Mouse (Mus musculus): ENCODE results near the gene Enkd1. TPM values are rescaled to one million over a fixed set of nuclear protein-coding genes. Genes with fewer than 3 reads are reported as not detected.

Gene Enkd1
- polyA plus RNA-seq, 1 experiment = 5.3 TPM

- H3K27ac ChIP-seq (ENCODE audit: insufficient read depth, low read depth, low read length) = no peak overlapping the region
- TF ChIP-seq POLR2A (IDR thresholded peaks at IDR 0.05; ENCODE audit: borderline replicate concordance, low read depth, low read length) (no peak), CTCF (IDR thresholded peaks at IDR 0.05; ENCODE audit: low read depth, low read length) (no peak)
- no peak overlapping the region for H3K4me3 ChIP-seq (ENCODE audit: insufficient read depth, low read length)
- no peaks in the 10 kb centered on the region for H3K4me1 ChIP-seq (ENCODE audit: control insufficient read depth, insufficient read depth, low read length)
Observed at GRCm38 (mm10) chr8:105722861-105723260, 14.9 kb upstream of the Enkd1 start.

GRCm38 (mm10) chr8:105719637-105720036 is 11.6 kb upstream of the Enkd1 start:
- Histone ChIP-seq H3K27ac (ENCODE audit: insufficient read depth, low read depth, low read length) (no peak overlapping the region), H3K4me3 (ENCODE audit: insufficient read depth, low read length) (no peak overlapping the region), H3K4me1 (ENCODE audit: control insufficient read depth, insufficient read depth, low read length) (peaks cover 13% of the 10 kb centered on the region)
- no peak for TF ChIP-seq CTCF (IDR thresholded peaks at IDR 0.05; ENCODE audit: low read depth, low read length)
- TF ChIP-seq POLR2A (IDR thresholded peaks at IDR 0.05; ENCODE audit: borderline replicate concordance, low read depth, low read length) = no peak

GRCm38 (mm10) chr8:105716302-105716945 is 8.4 kb upstream of the Enkd1 start:
- Histone ChIP-seq H3K27ac (ENCODE audit: insufficient read depth, low read depth, low read length) (no peak overlapping the region), H3K4me1 (ENCODE audit: control insufficient read depth, insufficient read depth, low read length) (peaks cover 14% of the 10 kb centered on the region), H3K4me3 (ENCODE audit: insufficient read depth, low read length) (no peak overlapping the region)
- no peak for TF ChIP-seq CTCF (IDR thresholded peaks at IDR 0.05; ENCODE audit: low read depth, low read length)
- TF ChIP-seq POLR2A (IDR thresholded peaks at IDR 0.05; ENCODE audit: borderline replicate concordance, low read depth, low read length) = no peak

- Histone ChIP-seq H3K4me1 (ENCODE audit: control insufficient read depth, insufficient read depth, low read length) (peaks cover 14% of the 10 kb centered on the region), H3K4me3 (ENCODE audit: insufficient read depth, low read length) (no peak overlapping the region), H3K27ac (ENCODE audit: insufficient read depth, low read depth, low read length) (peak overlapping the region; percentile 41)
- TF ChIP-seq CTCF (IDR thresholded peaks at IDR 0.05; ENCODE audit: low read depth, low read length) (no peak), POLR2A (IDR thresholded peaks at IDR 0.05; ENCODE audit: borderline replicate concordance, low read depth, low read length) (no peak)
Observed at GRCm38 (mm10) chr8:105715042-105715441, 7.0 kb upstream of the Enkd1 start.

- Histone ChIP-seq H3K27ac (ENCODE audit: insufficient read depth, low read depth, low read length) (no peak overlapping the region), H3K4me3 (ENCODE audit: insufficient read depth, low read length) (no peak overlapping the region), H3K4me1 (ENCODE audit: control insufficient read depth, insufficient read depth, low read length) (peaks cover 14% of the 10 kb centered on the region)
- TF ChIP-seq POLR2A (IDR thresholded peaks at IDR 0.05; ENCODE audit: borderline replicate concordance, low read depth, low read length) (no peak), CTCF (IDR thresholded peaks at IDR 0.05; ENCODE audit: low read depth, low read length) (peak; percentile 91)
Observed at GRCm38 (mm10) chr8:105714139-105714538, 6.1 kb upstream of the Enkd1 start.

GRCm38 (mm10) chr8:105712286-105712685 is 4.3 kb upstream of the Enkd1 start:
- peaks cover 14% of the 10 kb centered on the region for H3K4me1 ChIP-seq (ENCODE audit: control insufficient read depth, insufficient read depth, low read length)
- H3K27ac ChIP-seq (ENCODE audit: insufficient read depth, low read depth, low read length) = no peak overlapping the region
- TF ChIP-seq CTCF (IDR thresholded peaks at IDR 0.05; ENCODE audit: low read depth, low read length) = no peak
- TF ChIP-seq POLR2A (IDR thresholded peaks at IDR 0.05; ENCODE audit: borderline replicate concordance, low read depth, low read length) = no peak
- H3K4me3 ChIP-seq (ENCODE audit: insufficient read depth, low read length) = no peak overlapping the region

- Histone ChIP-seq H3K27ac (ENCODE audit: insufficient read depth, low read depth, low read length) (no peak overlapping the region), H3K4me1 (ENCODE audit: control insufficient read depth, insufficient read depth, low read length) (peaks cover 3% of the 10 kb centered on the region; the same call in 1 of the 2 replicates), H3K4me3 (ENCODE audit: insufficient read depth, low read length) (no peak overlapping the region)
- TF ChIP-seq POLR2A (IDR thresholded peaks at IDR 0.05; ENCODE audit: borderline replicate concordance, low read depth, low read length) (no peak), CTCF (IDR thresholded peaks at IDR 0.05; ENCODE audit: low read depth, low read length) (no peak)
Observed at GRCm38 (mm10) chr8:105709317-105709716, 1.3 kb upstream of the Enkd1 start.

- TF ChIP-seq CTCF (IDR thresholded peaks at IDR 0.05; ENCODE audit: low read depth, low read length) = no peak
- TF ChIP-seq POLR2A (IDR thresholded peaks at IDR 0.05; ENCODE audit: borderline replicate concordance, low read depth, low read length) = no peak
- H3K27ac ChIP-seq (ENCODE audit: insufficient read depth, low read depth, low read length) = no peak overlapping the region
- peaks cover 3% of the 10 kb centered on the region; the same call in 1 of the 2 replicates for H3K4me1 ChIP-seq (ENCODE audit: control insufficient read depth, insufficient read depth, low read length)
Observed at GRCm38 (mm10) chr8:105708675-105709074, 665 bp upstream of the Enkd1 start.

GRCm38 (mm10) chr8:105706426-105706825 is 1.6 kb downstream of the Enkd1 start:
- Histone ChIP-seq H3K4me1 (ENCODE audit: control insufficient read depth, insufficient read depth, low read length) (peaks cover 3% of the 10 kb centered on the region; the same call in 1 of the 2 replicates), H3K27ac (ENCODE audit: insufficient read depth, low read depth, low read length) (no peak overlapping the region), H3K4me3 (ENCODE audit: insufficient read depth, low read length) (no peak overlapping the region)
- TF ChIP-seq CTCF (IDR thresholded peaks at IDR 0.05; ENCODE audit: low read depth, low read length) (no peak), POLR2A (IDR thresholded peaks at IDR 0.05; ENCODE audit: borderline replicate concordance, low read depth, low read length) (no peak)

More at GRCm38 (mm10) chr8:105708675-105709074, 665 bp upstream of the Enkd1 start:
- H3K4me3 ChIP-seq (ENCODE audit: insufficient read depth, low read length) = no peak overlapping the region

- no peak for TF ChIP-seq CTCF (IDR thresholded peaks at IDR 0.05; ENCODE audit: low read depth, low read length)
- no peak for TF ChIP-seq POLR2A (IDR thresholded peaks at IDR 0.05; ENCODE audit: borderline replicate concordance, low read depth, low read length)
- no peak overlapping the region for H3K4me3 ChIP-seq (ENCODE audit: insufficient read depth, low read length)
- peaks cover 5% of the 10 kb centered on the region; the same call in 1 of the 2 replicates for H3K4me1 ChIP-seq (ENCODE audit: control insufficient read depth, insufficient read depth, low read length)
- H3K27ac ChIP-seq (ENCODE audit: insufficient read depth, low read depth, low read length) = no peak overlapping the region
Observed at GRCm38 (mm10) chr8:105704955-105705354, 3.1 kb downstream of the Enkd1 start.

Data from bone marrow macrophage, adult 2 months (primary cell).